Mouse (Mus musculus): ENCODE results near the gene Cln3.

GRCm38 (mm10) chr7:126582759-126583158 lies 2.9 kb downstream of the Cln3 start:
- no peak for TF ChIP-seq CTCF (IDR thresholded peaks at IDR 0.05)
- no peak for TF ChIP-seq EP300 (IDR thresholded peaks at IDR 0.05; ENCODE audit: insufficient read depth, low read depth, low read length)

Data from heart, adult 2 months (tissue).